Mouse (Mus musculus) limb, embryonic 14.5 days (tissue): ENCODE measurements around the gene Vps37c. TPM values are rescaled to one million over a fixed set of nuclear protein-coding genes. Genes with fewer than 3 reads are reported as not detected.

ENCODE experiments used
- ATAC-seq: fragments of 200-750 bp; cut with Nextera tagmentation; 2 replicates; pipeline ENCODE4 v1.8.0; 2017; ENCODE audit warnings: low read depth, moderate number of reproducible peaks, moderate TSS enrichment; ENCODE audit not compliant: low FRiP score
- DNase-seq: peaks from one replicate; pipeline ENCODE4 v3.0.0-alpha.2; 2015; ENCODE audit warnings: low spot score
- H3K27ac ChIP-seq: fragments of 300-500 bp; sonication (generic); replicated peaks from 2 replicates; pipeline ENCODE4 v1.5.1; 2014; ENCODE audit warnings: low read depth, mild to moderate bottlenecking, low read length, moderate library complexity, mixed read lengths
- H3K27me3 ChIP-seq: fragments of 300-500 bp; sonication (generic); 2 replicates; pipeline ENCODE4 v1.6.1; 2014; ENCODE audit warnings: low read length, mixed read lengths; ENCODE audit not compliant: control insufficient read depth, insufficient read depth
- H3K36me3 ChIP-seq: fragments of 300-500 bp; sonication (generic); 2 replicates; pipeline ENCODE4 v1.6.1; 2014; ENCODE audit warnings: mild to moderate bottlenecking, low read length, moderate library complexity, mixed read lengths; ENCODE audit not compliant: control insufficient read depth, insufficient read depth
- H3K4me1 ChIP-seq: fragments of 300-500 bp; sonication (generic); 2 replicates; pipeline ENCODE4 v1.6.1; 2014; ENCODE audit warnings: antibody characterized with exemption, low read length, mixed read lengths; ENCODE audit not compliant: control insufficient read depth, insufficient read depth
- H3K4me2 ChIP-seq: fragments of 300-500 bp; sonication (generic); replicated peaks from 2 replicates; pipeline ENCODE4 v1.6.1; 2014; ENCODE audit warnings: low read depth, mild to moderate bottlenecking, low read length, moderate library complexity; ENCODE audit not compliant: severe bottlenecking
- H3K4me3 ChIP-seq: fragments of 300-500 bp; sonication (generic); replicated peaks from 2 replicates; pipeline ENCODE4 v1.5.1; 2014; ENCODE audit warnings: low read length
- H3K9ac ChIP-seq: fragments of 300-500 bp; sonication (generic); 2 replicates; pipeline ENCODE4 v1.6.1; 2014; ENCODE audit warnings: mild to moderate bottlenecking, low read depth, low read length, moderate library complexity; ENCODE audit not compliant: severe bottlenecking
- H3K9me3 ChIP-seq: fragments of 300-500 bp; sonication (generic); 2 replicates; pipeline ENCODE4 v1.6.1; 2016; ENCODE audit warnings: low read length; ENCODE audit not compliant: control insufficient read depth
- POLR2A ChIP-seq: fragments of 200-500 bp; IDR thresholded peaks from 2 replicates; pipeline ENCODE4 v1.8.0; 2012; ENCODE audit warnings: inconsistent platforms, mild to moderate bottlenecking, moderate library complexity, borderline replicate concordance; ENCODE audit not compliant: insufficient read depth, insufficient read length; ENCODE audit errors: extremely low read depth
- WGBS: fragments of 180-500 bp; shearing (Covaris S2); extraction: QIAGEN DNeasy Blood & Tissue Kit; methylation state at CpG from one replicate; pipeline ENCODE4 v1.1.7; 2014; 5-methylcytosine and 5-hydroxymethylcytosine counted together
- polyA plus RNA-seq, 2 experiments: library from polyadenylated mRNA; depleted of rRNA in 1 of 2; stranded (reverse) in 1 of 2; unstranded in 1 of 2; fragments of >200 nt; fragmentation: Nextera tagmentation in 1 of 2; extraction: Ambion mirVana in 1 of 2; gene quantifications; 2 replicates each; pipeline versions ENCODE4 v1.2.1 to v1.2.3; 2012 to 2014

Gene Vps37c
- polyA plus RNA-seq, 2 experiments = 30.2 to 42.6 TPM

DNA sequence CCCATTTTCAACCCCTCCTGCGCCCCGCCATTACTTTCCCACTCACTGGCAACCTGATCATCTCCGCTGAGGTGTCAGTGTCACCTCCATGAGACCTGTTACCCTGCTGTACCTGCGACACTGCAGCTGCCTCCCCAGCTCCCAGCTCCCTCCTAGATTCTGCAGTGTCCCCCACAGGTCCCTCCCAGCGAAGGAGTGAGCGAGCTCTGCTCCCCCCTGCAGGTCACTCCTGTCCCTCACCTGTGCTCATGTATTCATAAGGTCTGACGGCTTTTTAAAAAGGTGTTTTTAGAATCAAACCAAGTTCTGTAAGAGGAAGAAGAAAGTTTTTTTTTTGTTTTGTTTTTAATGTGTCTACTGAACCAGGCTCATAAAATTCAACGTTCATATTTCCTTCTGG lies 13.6 kb downstream of the Vps37c start:
- no peak for ATAC-seq
- no peak for DNase-seq
- Histone ChIP-seq H3K4me3 (no peak overlapping the region), H3K4me2 (no peak overlapping the region), H3K4me1 (peaks cover 11% of the 10 kb centered on the region), H3K9ac (no peak overlapping the region), H3K9me3 (no peaks in the 10 kb centered on the region), H3K27ac (no peak overlapping the region), H3K36me3 (peaks cover 10% of the 10 kb centered on the region), H3K27me3 (no peaks in the 10 kb centered on the region)
- TF ChIP-seq POLR2A = no peak
- WGBS = 65% methylated on average over 8 of the region's 8 CpGs

DNA sequence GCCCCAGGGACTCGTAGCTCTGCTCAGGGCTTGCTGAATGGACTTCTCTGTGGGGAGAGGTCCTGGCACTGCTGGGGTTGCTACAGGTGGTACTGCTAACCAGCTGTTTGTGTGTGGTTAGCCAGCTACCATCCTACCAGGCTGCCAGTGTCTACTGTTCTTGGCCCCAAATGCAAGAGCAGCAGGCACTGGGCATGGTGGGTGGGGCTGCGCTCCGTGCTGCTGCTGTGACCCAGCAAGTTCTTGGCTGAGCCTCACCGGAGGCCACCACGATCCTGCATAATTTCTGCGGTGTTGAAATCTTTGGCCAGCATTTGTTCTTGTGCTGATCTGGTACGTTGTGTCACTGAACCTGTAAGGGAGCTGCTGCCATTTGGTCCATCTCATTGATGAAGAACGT lies 14.9 kb downstream of the Vps37c start:
- DNase-seq (no peak), ATAC-seq (no peak)
- Histone ChIP-seq H3K9me3 (no peaks in the 10 kb centered on the region), H3K4me1 (peaks cover 6% of the 10 kb centered on the region), H3K36me3 (peaks cover 17% of the 10 kb centered on the region), H3K4me3 (no peak overlapping the region), H3K27me3 (no peaks in the 10 kb centered on the region), H3K4me2 (no peak overlapping the region), H3K9ac (no peak overlapping the region), H3K27ac (no peak overlapping the region)
- WGBS = 90% methylated on average over 8 of the region's 8 CpGs
- TF ChIP-seq POLR2A = no peak

DNA sequence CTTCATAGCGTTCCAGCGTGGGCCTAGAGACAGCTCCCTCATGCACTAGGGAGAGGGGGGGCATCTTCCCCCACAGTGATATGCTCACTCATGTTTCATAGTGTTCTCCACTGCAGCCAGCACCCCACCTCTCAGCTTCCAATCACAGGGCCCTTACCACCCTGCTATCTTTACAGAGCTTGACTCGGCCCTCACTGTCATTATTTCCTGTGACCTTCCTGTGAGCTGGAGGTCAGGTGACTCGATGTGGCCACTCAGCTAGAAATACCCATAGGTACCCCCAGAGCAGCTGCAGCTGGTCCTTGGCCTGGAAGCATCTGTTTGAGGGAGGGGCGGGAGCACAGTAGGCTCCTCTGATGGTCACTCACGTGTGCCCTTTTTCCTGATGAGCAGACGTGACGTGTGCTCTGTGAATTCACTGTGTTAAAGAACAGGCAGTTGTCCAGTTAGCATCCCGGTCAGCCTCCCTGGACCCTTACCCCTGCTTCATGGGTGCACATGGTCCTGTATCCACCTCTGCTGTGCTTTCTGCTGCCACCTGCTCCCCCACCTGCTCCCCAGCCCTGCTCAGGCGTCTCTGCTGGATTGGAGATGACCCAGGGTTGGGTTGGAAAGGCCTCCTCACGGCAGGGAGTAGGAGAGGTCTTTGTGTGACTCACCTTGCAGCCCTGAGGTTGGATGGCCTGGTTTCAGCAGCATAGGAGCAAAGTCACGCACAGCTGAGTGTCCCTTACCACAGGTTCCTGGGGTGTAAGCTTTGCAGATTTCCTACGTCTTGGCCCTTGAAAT lies 18.7 kb downstream of the Vps37c start:
- no peak overlapping the region for H3K27ac ChIP-seq
- no peak for DNase-seq
- H3K27me3 ChIP-seq = no peaks in the 10 kb centered on the region
- no peak for ATAC-seq
- no peak overlapping the region for H3K4me2 ChIP-seq
- no peak overlapping the region for H3K9ac ChIP-seq
- no peaks in the 10 kb centered on the region for H3K9me3 ChIP-seq
- peaks cover 15% of the 10 kb centered on the region for H3K4me1 ChIP-seq
- TF ChIP-seq POLR2A = no peak
- H3K4me3 ChIP-seq = no peak overlapping the region
- WGBS = 80% methylated on average over 13 of the region's 13 CpGs
- peaks cover 39% of the 10 kb centered on the region for H3K36me3 ChIP-seq

DNA sequence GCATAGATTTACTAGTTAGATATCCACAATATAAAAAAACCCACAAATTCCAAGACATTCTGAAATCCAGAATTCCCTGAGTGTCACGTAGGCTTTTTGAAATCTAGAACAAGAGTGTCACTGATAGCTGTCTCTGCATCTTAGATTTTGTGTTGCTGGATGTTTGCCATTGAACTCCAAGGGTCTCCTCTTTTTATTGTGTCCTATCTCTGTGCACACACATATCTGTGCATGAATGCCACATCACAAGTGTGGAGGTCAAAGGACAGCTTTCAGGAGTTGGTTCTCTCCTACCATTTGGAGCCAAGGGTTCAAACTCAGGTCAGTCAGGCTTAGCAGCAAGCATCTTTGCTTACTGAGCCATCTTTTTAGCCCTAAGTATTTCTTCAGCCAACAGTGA lies 19.3 kb downstream of the Vps37c start:
- Histone ChIP-seq H3K4me3 (no peak overlapping the region), H3K4me2 (no peak overlapping the region), H3K27ac (no peak overlapping the region), H3K4me1 (peaks cover 15% of the 10 kb centered on the region), H3K9me3 (no peaks in the 10 kb centered on the region), H3K27me3 (no peaks in the 10 kb centered on the region), H3K9ac (no peak overlapping the region), H3K36me3 (peaks cover 45% of the 10 kb centered on the region)
- ATAC-seq = no peak
- no peak for DNase-seq
- 96% methylated on average over 1 of the region's 1 CpGs for WGBS
- TF ChIP-seq POLR2A = no peak

DNA sequence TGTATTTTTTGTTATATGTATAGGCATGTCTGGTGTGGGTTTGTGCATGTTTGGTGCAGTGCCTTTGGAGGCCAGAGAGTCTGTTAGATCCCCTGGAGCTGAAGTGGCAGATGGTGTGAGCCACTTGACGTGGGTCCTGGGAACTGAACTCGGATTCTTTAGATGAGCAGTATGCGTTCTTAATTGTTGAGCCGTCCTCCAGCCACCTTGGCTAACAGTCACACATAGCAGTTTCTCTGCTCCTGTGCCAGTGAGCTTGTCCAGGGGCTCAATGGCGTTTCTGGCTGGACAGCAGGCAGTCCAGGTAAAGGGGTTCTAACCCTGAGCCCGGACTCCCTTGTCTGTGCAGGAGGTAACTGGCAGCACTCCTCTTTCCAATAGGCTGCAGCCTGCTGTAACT lies 20.4 kb downstream of the Vps37c start:
- ATAC-seq = no peak
- Histone ChIP-seq H3K4me2 (no peak overlapping the region), H3K27ac (0 out of 2 replicates have a peak overlapping the region, but pooled peaks have one; percentile 26), H3K9me3 (no peaks in the 10 kb centered on the region), H3K36me3 (peaks cover 52% of the 10 kb centered on the region), H3K4me1 (peaks cover 15% of the 10 kb centered on the region), H3K4me3 (no peak overlapping the region), H3K9ac (0 out of 2 replicates have a peak overlapping the region, but pooled peaks have one; percentile 7), H3K27me3 (no peaks in the 10 kb centered on the region)
- no peak for TF ChIP-seq POLR2A
- WGBS = 70% methylated on average over 6 of the region's 6 CpGs
- no peak for DNase-seq
